Mouse (Mus musculus): ENCODE data around the gene Pbx3.
A peak's percentile ranks its signal among the peaks of the same experiment; 100 is the strongest.

Pbx3 gene

DNA sequence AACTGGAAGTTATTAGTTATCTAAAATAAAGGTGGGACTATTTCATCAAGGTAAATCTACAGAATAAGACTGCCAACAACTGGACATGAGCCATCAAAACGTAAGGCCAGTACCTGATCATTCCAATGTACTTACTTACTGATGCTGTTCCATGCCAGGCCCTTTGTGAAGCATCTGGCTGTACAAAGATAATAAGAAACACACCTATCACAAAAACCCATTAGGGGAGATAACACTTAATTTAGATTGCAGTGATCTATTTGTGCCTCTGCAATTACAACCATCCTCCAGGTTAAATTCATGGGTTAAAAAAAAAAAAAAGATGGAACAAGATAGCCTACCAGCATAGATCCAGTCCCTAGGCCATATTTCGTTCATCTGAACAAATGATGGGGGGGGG lies 88.7 kb downstream of the Pbx3 start:
- no peak for DNase-seq

DNA sequence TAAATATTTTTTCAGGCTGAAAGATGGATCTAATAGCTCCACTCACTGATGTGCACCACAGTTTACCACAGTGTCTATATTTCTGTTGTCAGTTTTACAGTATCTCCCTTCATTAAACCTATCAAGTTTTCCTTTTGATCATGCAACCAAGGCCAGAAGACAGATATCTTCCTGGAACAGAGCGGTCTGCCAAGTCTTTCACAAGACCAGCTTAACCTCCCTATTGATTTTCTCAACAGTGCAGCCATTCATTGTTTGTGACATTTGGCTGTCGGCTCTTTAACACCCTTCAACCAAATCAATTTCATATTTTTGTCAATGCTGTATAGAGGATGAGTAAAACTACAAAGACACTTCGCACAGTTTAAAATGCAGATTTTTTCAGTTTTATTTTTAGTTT lies 91.9 kb downstream of the Pbx3 start:
- no peak for DNase-seq

DNA sequence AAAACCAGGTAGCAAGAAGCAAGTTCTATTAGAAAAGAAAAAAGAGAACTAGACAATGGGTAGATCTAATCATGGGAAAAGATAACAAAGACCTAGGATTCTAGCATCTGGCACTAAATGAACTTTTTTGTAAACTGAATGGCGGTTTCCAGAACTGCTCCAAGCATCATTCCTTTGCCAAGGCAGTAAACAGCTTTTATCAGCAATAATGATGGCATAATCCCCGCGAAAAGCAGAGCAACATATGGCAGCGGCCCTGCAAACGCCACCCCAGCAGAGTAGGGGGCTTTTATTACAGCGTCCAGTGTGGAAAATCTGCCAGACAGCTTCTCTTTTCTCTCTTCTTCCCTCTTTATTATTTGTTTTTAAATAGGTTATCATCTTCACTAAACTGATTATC lies 93.2 kb downstream of the Pbx3 start:
- DNase-seq = no peak

DNA sequence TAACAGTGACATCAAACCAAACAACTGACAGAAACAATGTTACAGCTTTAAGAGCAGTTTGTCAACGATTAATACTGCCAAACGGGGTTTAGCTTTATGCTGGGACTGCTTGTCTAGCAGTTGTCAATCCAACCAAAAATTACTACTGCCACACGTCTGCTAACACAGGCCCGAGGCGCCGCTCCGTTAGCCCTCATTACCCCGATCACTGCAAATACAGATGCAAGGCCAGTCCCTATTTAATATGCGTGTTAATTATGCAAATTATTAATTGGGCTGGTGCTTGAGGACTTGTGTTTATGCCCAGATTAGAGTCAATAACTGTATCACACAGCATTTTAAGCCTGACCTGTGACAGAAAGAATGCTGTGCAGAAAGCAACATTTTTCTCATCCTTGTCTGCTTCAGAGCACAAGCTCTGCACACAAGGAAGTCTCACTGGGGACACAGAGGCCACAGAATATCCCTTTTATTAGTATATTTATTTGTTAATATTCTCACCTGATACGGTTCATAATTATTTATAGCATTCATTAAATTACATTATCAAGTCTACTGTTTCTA lies 97.2 kb downstream of the Pbx3 start:
- no peak for DNase-seq

DNA sequence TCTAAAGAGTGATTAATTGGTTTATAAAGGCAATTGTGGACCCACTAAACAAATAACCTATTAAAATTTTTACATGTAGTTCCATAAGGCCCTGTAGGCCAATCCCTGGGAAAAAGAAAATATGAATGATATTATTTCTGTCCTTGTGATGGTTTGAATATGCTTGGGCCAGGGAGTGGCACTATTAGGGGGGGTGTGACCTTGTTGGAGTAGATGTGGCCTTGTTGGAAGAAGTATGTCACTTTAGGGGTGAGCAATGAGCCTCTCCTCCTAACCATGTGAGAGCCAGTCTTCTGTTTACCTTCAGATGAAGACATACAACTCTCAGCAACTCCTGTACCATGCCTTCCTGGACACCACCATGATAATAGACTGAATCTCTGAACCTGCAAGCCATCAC lies 110.9 kb downstream of the Pbx3 start:
- no peak for DNase-seq

DNA sequence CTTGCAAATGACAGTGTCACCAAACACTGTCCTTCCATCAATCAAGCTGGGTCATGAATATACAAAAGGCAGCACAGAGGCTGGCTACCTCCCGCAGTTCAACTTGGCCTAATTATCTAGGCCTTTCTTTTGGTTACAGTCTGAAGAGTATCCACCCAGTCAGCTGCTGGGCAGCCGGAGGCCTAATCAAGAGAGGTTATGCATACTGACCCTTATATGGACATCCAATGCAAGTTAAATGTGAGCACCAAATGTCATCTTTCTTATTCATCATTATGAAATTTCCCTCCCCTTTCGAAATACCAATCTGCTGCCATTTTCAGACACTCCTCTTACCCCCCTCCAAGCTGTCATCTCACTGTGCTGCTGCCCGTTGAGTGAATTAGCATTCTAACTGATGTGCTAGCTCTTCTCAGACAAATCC lies 112.3 kb downstream of the Pbx3 start:
- DNase-seq = peak in 1 of 2 experiments; percentile 30

DNA sequence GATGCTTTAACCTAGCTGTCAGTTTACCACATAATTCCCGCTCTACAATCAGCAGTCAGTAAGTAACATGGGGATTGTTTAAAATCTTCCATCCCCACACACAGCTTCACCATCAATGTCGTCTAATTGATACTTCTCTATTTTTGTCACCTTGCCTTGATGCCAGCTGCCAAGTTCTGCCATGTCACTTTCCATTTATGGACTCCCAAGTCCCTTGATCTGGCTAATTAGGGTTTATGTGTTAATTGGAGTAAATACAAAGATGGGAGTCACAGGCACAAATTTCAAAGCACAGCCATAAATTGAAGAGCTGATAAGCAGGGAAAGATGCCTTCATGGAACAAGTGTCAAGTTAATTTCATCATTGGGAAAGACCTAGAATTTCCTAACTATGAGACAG lies 114.7 kb downstream of the Pbx3 start:
- no peak for DNase-seq

DNA sequence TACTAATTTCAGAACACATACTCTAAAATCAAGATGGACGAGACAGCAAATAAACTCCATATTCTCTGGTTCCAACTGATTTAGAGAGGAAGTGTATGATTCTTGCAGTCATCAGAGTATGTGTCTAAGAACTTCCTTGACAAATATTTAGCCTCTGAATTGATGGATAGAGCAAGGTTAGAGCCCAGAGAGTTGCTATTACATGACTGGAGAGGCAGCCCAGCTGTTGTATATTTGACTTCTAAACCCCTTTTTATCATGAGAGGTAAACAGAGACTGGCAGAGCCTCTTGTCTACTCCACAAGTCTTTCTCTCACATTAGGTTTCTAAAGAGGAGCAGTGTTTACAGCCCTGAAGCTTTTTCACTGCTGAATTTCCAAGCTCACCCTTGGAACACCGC lies 115.3 kb downstream of the Pbx3 start:
- DNase-seq = no peak

DNA sequence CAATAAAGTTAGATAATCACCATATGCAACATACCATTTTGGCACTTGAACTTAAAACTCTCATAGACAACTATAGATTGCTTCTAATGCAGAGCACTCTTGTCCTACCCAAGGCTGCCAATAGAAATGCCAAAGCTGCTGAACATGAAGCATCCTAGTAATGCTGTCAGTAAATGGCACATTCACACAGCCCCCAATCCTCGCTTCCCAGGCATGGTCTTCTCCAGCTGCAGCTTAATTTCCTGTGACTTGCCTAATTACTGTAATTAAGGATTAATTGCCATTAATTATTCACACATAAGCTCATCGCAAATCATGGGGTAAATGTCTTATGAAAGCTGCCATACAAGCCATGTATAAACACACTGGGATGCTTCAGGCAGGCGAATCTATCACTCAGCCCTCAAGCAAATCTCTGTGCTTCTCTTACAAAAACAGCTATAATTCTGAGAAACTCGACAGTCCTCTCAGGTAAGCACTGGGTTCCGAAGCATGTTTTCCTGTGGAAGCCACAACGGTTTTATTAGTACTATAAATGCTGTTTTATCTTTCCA lies 116.9 kb downstream of the Pbx3 start:
- no peak for DNase-seq

DNA sequence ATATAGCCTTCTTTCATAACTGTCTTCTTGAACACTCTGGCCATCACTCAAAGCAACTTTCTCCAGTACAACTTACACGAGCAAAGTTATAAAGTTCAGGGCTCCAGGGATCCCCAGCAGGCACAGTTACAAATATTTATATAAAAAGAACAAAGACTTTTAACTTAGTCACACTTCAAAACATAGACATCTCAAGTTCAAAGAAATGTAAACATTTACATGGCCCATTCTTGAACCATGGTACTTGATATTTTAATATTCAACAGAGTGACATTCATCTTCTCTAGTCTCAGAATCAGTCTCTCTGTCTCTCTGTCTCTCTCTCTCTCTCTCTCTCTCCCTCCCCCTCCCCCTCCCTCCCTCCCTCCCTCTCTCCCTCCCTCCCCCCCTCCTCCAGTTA lies 119.3 kb downstream of the Pbx3 start:
- DNase-seq = no peak

DNA sequence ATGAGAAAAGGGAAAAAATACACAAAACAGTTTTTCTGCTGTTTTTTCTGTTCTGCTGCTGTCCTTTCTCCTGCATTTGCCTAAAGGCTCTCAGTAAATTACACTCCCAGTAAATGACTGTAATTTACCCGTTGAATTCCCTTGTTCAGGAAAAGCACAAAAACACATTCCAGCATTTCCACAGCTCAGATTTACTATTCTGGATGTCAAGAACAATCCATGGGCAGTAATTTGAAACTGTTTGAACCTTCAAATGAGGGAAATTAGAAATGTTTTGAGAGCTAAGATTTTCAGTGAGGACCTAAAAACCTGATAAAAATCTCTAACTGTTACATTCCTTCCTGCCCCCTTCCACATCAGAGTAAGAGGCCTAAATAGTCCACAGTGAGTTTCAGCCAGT lies 119.8 kb downstream of the Pbx3 start:
- no peak for DNase-seq

DNA sequence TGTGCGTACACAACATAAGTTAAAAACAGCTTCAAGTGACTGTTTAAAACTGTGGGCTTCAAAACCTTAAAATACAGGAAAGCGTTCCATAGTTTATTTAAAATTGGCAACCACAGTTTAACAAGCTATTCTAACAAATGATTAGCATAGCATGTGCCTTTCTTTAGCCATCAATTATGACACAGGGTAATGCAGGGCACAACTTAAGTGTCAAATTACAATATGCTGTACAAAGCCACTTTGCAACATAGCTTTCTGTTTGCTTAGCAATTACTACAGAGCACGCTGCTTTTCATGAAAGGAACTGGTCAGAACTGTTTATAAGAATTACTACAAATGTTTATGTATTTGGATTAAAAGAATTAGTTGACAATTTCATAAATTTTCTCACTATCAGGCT lies 120.7 kb downstream of the Pbx3 start:
- DNase-seq = no peak

DNA sequence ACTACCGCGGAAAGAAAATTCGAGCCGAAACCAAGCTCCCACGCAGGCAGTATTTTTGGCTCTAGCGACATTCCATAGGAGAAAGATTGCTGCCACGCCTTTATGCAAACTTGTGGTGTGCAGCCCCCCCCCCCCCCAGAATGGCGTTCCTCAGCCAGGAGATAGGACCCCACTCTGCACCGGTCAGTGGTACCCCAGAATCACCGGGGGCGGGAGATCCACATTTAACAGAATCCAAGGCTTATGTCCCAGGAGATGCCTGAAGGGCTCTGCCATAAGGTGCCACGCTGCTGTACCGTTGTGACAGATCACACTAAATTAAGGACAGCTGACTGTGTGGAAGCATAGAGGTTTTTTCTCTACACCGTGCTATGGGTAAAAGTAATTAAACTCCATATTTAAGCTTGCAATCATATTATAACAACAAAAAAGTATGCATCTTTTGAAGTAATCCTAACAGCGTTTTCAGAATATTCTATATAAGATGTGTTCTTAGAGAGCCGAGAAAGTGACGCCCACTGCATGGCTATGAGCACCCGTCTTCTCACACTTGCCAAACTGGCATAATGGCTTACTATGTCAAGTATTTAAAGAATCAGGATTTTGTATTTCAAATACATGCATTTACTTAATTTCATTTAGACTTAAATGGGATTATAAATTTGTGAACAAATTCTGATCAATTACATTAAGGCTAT lies 122.8 kb downstream of the Pbx3 start:
- DNase-seq = no peak

DNA sequence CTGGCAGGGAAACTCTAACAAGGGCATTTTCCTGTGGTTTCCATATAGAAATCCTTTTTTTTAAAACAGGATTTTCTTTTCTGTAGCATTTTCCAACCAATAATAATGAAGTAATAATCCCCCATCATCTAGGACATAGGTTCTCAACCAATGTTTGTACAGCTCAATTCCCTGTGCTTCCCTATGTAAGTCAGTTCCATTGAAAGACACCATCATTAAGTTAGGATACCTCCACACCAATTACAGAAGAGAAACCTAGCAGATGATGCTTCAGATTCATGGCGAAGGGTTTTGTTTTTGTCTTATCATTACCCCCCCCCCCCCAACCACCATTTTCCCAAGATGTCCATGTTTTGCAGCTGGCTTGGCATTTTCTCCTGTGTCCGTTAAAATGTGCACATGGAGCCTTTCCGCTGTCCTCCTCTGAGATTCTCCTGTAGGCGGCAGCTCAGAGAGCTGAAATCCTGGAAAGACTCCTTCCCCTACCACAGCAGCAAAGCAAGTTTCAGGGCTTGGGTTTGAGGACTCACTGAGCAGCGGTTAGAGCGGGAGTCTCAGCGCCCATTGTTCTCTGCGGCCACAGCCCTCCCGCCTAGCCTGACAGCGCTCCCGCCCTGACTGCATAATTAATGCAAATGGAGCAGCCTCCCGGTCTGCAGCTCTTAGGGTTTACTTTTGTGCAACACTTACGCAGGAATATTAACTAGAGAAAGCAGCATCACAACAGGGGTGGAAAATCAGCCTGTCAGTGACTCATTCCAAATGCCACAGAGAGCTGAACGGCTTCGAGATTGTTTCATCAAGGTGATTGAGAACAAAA lies 123.6 kb downstream of the Pbx3 start:
- DNase-seq = peak; percentile 64 to 72

DNA sequence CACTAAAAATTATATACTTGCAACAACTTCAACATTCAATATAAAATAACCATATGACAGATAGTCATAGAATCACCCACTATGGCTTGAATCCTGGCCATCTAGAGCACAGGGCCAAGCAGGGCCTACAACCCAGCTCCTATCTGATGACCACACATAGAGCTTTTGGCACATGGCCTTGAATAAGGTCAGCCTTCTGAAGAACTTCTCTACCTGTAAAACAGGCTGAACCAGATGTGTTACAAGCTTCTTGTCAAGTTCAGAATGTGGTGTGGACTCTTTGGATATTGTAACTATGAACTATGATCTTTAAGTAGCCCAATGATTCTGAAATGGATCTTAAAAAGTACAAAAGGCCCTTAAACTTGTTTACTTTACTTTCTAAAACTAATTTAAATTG lies 132.1 kb downstream of the Pbx3 start:
- no peak for DNase-seq

DNA sequence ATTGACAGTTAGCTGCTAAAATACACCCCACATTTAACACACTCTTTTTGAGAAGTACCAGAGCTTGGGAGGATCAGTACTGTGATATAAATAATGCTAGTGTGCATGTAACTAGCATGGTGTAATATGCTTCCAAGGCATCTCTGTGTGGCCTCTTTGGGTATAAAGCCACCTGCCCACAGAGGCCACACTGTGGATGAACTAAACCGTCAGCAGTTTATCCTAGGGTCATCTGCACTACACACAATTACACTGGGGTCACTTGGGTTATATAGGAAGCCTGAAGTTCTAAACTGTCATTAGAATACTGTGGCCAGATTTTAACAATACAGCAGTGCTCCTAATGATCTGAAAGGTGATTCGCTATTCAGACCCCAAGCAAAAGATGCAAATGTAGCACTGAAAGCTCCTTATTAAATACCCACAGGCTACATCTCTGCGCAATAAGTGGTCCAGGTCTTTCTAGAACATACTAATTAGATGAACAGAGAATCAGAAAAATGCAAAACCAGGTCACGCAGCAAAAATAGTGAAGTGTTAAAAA lies 133.6 kb downstream of the Pbx3 start:
- no peak for DNase-seq

DNA sequence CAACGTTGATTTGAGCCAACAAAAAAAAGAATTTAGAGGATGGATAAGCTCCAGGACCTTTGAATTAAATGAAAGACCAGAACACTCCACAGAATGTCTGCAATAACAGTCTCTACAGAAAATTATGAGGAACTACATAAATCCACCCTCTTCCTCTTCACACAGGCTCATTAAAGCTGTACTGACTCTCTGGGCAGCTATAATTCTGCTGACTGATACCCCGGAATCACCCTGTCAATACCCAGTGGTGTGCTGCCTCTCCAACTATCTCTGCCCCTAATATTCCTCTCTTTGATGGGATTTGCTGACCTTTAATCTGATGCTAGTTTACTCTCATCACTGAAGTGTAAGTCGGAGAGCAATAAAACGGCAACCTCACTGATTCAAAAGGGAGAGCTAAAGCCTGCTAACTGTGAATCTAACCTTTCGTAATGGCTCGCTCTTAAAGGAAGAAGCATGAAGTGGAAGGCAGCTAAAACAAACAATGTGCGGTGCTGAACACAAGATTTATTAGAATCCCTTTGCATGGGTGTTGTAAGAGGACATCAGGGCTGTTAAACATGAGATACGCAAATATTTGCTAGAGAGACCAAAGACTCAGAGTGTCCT lies 137.4 kb downstream of the Pbx3 start:
- no peak for DNase-seq

DNA sequence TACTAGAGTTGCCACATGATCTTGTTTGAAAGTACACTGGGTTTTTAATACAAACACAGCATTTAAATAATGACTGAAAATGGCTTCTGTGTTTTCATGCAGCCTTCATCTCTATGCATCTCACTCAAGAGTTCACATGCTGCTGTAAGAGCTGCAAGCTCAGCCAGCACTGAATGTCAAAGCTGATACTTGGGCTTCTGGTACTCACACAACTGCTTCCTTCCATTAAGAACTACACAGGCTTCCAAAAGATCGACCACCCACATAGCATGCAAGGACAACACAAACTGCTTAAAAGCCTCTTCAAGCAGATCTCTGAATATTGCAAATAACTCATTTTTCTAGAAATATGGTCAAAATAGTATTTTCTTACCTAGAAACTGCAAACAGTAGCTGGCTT lies 138.7 kb downstream of the Pbx3 start:
- DNase-seq = no peak

DNA sequence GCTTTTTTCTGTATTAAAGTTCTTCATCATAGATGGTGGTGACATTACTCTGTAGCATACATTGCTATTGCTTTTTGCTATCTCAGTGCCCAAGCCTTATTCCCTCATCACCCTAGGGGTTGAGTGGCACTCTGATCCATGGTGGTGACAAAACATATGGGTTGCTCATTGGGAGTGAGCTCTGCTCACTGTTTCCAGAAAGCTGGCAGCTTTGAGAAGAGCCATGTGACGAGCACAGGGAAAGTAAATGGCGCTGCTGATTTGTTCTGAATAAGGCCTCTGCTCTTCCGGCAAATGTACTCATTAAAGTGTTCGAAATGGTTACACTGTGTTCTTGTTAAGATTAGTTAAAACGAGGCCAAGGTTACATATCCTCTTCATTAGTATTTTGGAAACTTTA lies 139.7 kb downstream of the Pbx3 start:
- DNase-seq = no peak

DNA sequence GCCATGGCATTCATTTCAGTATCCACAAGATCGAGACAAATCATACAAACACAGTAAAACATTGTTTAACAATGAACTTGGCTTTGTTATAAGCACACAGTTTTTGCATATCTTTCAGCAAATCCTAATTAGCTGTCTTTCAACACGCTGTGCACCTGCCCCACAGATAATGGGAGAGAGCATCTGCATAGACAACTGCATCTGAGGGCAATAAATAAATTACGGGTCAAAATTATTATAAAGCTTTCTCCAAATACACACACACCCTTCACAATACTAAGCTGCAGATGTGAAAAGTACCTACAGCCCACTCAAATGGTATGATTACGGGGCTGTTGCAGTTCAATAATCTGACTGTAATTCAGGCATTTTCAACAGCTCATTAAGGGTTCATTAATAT lies 145.3 kb downstream of the Pbx3 start:
- DNase-seq = no peak

DNA sequence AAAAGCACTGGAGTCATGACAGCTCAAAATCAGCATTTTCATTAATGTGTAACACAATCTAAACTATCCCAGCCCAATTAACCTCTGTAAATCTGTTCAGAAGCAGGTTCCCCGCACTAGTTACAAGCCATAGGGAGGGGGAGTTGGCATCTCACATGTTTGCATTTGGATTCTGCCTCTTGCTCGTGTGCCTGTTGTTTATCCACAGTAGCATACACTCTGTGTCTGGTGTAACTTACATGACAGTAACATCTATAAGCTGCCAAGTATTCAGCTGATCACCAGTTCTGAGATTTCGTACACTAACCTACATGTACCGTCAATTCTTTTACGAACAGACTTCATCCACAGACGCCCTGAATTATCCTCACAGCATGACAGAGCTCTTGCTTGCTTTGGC lies 147.5 kb downstream of the Pbx3 start:
- DNase-seq = no peak

DNA sequence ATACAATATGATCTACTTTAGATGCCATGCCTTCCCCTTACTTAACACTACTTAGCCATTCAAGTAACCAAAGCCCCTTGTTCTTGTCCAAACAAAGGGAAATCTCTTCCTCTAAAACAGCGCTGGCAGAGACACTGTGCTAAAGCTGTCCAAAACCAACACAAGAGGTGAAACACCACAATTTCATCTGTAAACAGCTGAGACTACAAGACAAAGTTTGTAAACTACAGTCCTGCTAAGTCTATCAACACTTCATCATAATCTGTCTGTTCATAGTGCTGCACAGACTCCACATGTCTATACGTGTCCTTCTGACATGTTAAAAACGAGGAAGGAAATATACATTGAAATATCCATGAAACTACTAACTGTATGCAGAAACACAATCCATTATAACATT lies 151.5 kb downstream of the Pbx3 start:
- DNase-seq = no peak

DNA sequence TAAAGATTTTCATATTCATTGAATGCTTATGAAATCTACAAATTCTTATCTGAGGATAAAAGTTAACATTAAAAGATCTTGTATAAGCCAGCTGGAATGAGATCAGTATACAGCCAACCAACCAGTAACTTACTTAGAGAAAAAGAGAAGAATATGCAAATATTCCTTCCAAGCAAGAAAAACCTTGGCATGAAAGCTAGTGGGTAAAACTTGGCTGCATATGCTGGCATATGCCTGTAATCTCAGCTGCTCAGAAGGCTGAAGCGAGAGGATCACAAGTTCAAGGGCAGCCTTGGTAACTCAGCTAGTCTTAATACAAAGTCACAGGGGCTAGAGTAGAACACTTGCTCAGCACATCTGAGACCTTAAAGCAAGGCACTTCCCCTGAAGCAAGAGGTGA lies 153.8 kb downstream of the Pbx3 start:
- no peak for DNase-seq

Measured in lung, postnatal 4 days (tissue).